Mouse (Mus musculus) stomach, postnatal 0 days (tissue): Measurements from ENCODE around the gene Nfic. TPM values are rescaled to one million over a fixed set of nuclear protein-coding genes. Genes with fewer than 3 reads are reported as not detected.
A peak's percentile ranks its signal among the peaks of the same experiment; 100 is the strongest.

Experiments used
- ATAC-seq: fragments of 200-750 bp; cut with Nextera tagmentation; 2 replicates; pipeline ENCODE4 v1.8.0; 2017; ENCODE audit not compliant: low FRiP score, low TSS enrichment
- DNase-seq: peaks from one replicate; pipeline ENCODE4 v3.0.0-alpha.2; 2016; ENCODE audit warnings: low spot score
- H3K27ac ChIP-seq: fragments of 300-500 bp; sonication (generic); replicated peaks from 2 replicates; pipeline ENCODE4 v1.5.1; 2014; ENCODE audit warnings: mild to moderate bottlenecking, control low read depth
- H3K27me3 ChIP-seq: fragments of 300-500 bp; sonication (generic); 2 replicates; pipeline ENCODE4 v1.6.1; 2014; ENCODE audit warnings: low read length; ENCODE audit not compliant: control insufficient read depth, insufficient read depth
- H3K36me3 ChIP-seq: fragments of 300-500 bp; sonication (generic); 2 replicates; pipeline ENCODE4 v1.6.1; 2014; ENCODE audit warnings: low read length, mixed read lengths; ENCODE audit not compliant: control insufficient read depth, insufficient read depth
- H3K4me1 ChIP-seq: fragments of 300-500 bp; sonication (generic); replicated peaks from 2 replicates; pipeline ENCODE4 v1.6.1; 2014; ENCODE audit warnings: antibody characterized with exemption; ENCODE audit not compliant: control insufficient read depth, insufficient read depth
- H3K4me2 ChIP-seq: fragments of 300-500 bp; sonication (generic); replicated peaks from 2 replicates; pipeline ENCODE4 v1.6.1; 2014; ENCODE audit warnings: low read depth, mild to moderate bottlenecking, control low read depth, moderate library complexity
- H3K4me3 ChIP-seq: fragments of 300-500 bp; sonication (generic); 2 replicates; pipeline ENCODE4 v1.5.1; 2014; ENCODE audit warnings: low read depth, low read length, control low read depth
- H3K9ac ChIP-seq: fragments of 300-500 bp; sonication (generic); 2 replicates; pipeline ENCODE4 v1.6.1; 2014; ENCODE audit warnings: mild to moderate bottlenecking, low read length, control low read depth, mixed read lengths
- H3K9me3 ChIP-seq: fragments of 300-500 bp; sonication (generic); 2 replicates; pipeline ENCODE4 v1.6.1; 2016; ENCODE audit warnings: low read length; ENCODE audit not compliant: control insufficient read depth
- CTCF ChIP-seq: IDR thresholded peaks from 2 replicates; pipeline ENCODE4 v1.5.1; 2016; ENCODE audit warnings: antibody characterized with exemption, low read depth, mild to moderate bottlenecking, moderate library complexity
- EP300 ChIP-seq: optimal IDR thresholded peaks from 2 replicates; pipeline ENCODE3; 2016; ENCODE audit warnings: antibody characterized with exemption
- WGBS: fragments of 180-500 bp; shearing (Covaris S2); extraction: QIAGEN DNeasy Blood & Tissue Kit; methylation state at CpG from one replicate; pipeline ENCODE4 v1.1.7; 2014; 5-methylcytosine and 5-hydroxymethylcytosine counted together
- polyA plus RNA-seq: library from polyadenylated mRNA; unstranded; fragments of >200 nt; fragmentation: Nextera tagmentation; extraction: Ambion mirVana; gene quantifications from 2 replicates; pipeline ENCODE4 v1.2.1, GENCODE M21; 2015

Nfic gene
- polyA plus RNA-seq, 1 experiment from 2014 or later: 40.4 TPM

DNA sequence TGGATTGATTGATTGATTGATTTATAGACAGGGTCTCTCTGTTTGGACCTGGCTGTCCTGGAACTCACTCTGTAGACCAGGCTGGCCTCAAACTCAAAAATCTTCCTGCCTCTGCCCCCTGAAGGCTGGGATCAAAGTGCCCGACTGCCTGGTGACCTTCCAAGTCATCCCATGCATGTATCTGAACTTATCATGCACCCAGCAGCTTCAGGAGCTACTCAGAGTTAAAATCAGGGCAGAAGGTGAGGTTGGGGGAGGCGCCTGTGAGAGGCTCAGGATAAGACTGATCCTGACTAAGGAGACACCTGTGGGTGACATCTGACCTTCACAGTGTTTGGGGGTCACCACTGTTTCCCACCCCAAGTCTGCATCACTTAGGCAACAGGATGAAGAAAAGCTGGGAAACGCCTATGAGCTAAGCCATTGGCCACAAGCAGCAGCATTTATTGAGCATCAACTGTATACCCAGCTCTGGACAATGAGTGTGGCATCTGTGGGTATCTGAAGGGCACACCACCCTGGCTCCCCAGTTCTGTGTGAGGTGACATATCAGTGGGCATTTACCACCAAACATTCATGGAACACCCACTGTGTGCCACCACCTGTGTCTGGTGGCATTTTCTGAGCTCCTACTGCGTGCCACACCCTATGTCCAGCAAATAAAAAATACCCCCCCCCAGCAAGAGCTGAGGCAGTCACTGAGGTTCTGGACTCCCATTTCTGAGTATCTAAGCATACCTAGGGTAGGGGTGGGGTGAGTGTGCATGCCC is 31.8 kb downstream of the Nfic start:
- TF ChIP-seq EP300 (no peak), CTCF (no peak)
- Histone ChIP-seq H3K9ac (no peak overlapping the region), H3K27me3 (no peaks in the 10 kb centered on the region), H3K4me3 (no peak overlapping the region), H3K36me3 (0 out of 2 replicates have a peak, but pooled peaks cover 3% of the 10 kb centered on the region), H3K9me3 (no peaks in the 10 kb centered on the region), H3K4me1 (peaks cover 8% of the 10 kb centered on the region; the same call in 1 of the 2 replicates), H3K27ac (0 out of 2 replicates have a peak overlapping the region, but pooled peaks have one; percentile 70), H3K4me2 (peak overlapping the region; percentile 77)
- 74% methylated on average over 4 of the region's 4 CpGs for WGBS
- ATAC-seq: no peak
- peak; percentile 11 for DNase-seq

GRCm38 (mm10) chr10:81422661-81423217 is 32.7 kb downstream of the Nfic start:
- DNase-seq (no peak), ATAC-seq (no peak)
- Histone ChIP-seq H3K27ac (no peak overlapping the region), H3K27me3 (no peaks in the 10 kb centered on the region), H3K4me3 (no peak overlapping the region), H3K4me2 (no peak overlapping the region), H3K4me1 (peaks cover 9% of the 10 kb centered on the region; the same call in 1 of the 2 replicates), H3K9me3 (no peaks in the 10 kb centered on the region), H3K9ac (no peak overlapping the region), H3K36me3 (0 out of 2 replicates have a peak, but pooled peaks cover 3% of the 10 kb centered on the region)
- TF ChIP-seq CTCF (no peak), EP300 (no peak)
- WGBS: 76% methylated on average over 3 of the region's 3 CpGs

DNA sequence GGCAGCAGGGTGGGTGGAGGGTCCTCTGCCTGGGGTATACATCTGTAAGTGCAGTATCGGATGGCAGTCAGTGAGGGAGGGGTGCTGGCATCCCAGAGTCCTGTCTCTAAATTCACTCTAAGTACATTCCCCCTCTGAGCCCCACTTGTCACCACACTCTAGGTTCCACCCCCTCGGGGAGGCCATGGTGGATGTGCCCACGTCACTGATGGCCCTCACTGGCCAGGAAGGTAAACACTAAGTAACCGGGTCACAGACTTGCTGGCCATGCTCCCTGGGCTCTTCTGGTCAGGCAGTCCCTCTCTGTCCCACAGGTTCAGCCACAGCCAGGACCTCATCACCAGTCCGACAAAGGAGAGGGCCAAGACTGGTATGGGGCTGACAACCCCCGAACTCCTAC is 33.2 kb downstream of the Nfic start:
- WGBS: 67% methylated on average over 5 of the region's 6 CpGs
- H3K9me3 ChIP-seq: no peaks in the 10 kb centered on the region
- no peak overlapping the region for H3K9ac ChIP-seq
- DNase-seq: peak; percentile 15
- H3K36me3 ChIP-seq: 0 out of 2 replicates have a peak, but pooled peaks cover 3% of the 10 kb centered on the region
- no peak overlapping the region for H3K4me2 ChIP-seq
- H3K27me3 ChIP-seq: no peaks in the 10 kb centered on the region
- no peak for ATAC-seq
- TF ChIP-seq CTCF (no peak), EP300 (no peak)
- no peak overlapping the region for H3K4me3 ChIP-seq
- H3K4me1 ChIP-seq: peaks cover 10% of the 10 kb centered on the region; the same call in 1 of the 2 replicates
- H3K27ac ChIP-seq: no peak overlapping the region

DNA sequence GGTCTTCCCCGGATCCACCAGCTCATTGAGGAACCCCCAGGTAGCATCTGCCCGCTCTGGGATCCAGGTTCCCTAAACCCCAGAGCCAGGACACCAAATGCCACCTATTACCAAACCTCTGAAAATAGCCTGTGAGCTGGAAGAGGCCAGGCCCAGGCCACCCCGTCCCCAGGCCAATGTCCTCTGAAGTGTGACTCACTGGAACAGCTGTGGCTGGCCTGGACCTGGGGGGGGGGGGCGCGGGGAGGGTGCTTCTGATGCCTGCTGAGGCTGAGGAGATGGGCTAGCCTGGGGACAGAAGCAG is 33.7 kb downstream of the Nfic start:
- ATAC-seq (no peak), DNase-seq (peak; percentile 12)
- Histone ChIP-seq H3K4me1 (peaks cover 10% of the 10 kb centered on the region; the same call in 1 of the 2 replicates), H3K27ac (no peak overlapping the region), H3K4me3 (no peak overlapping the region), H3K9me3 (no peaks in the 10 kb centered on the region), H3K27me3 (no peaks in the 10 kb centered on the region), H3K9ac (no peak overlapping the region), H3K36me3 (0 out of 2 replicates have a peak, but pooled peaks cover 3% of the 10 kb centered on the region), H3K4me2 (no peak overlapping the region)
- TF ChIP-seq EP300 (no peak), CTCF (no peak)
- WGBS: 80% methylated on average over 5 of the region's 5 CpGs

DNA sequence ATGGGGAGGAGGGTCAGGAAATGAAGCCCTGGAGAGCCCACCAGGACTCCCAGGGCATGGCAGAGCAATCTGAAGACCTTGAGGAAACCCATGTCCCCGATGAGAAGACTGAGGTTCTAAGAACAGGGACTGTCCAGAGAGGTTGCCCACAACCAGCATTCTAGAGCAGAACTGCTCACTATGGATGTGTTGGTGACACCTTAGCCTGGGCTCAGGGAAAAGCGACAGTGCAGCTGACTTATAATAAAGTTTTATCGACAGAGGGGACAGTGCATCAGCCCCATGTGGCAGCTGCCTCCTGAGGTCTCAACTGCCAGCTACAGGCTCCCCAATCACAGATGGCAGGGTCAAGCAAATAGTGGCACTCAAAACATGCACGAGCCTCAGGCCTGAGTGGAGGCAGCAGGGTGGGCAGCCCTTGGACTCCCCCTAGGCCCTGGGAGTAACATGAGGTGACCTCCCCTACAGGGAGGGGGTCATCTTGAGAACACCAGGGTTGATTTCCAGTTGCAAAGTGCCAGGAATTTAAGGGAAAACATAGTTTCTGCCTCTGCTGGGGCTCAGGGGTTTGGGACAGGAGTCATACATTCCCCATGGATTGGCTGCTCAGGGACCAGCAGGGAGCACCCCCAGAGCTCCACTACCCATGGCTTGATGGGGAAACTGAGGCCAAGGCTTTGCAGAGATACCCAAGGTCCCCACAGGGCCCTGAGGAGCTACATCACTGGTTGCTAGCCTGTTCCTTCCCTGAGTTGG is 34.2 kb downstream of the Nfic start:
- TF ChIP-seq CTCF (no peak), EP300 (no peak)
- peaks cover 10% of the 10 kb centered on the region; the same call in 1 of the 2 replicates for H3K4me1 ChIP-seq

More for the DNA sequence above, 34.2 kb downstream of the Nfic start:
- no peak for ATAC-seq
- no peak for DNase-seq
- H3K36me3 ChIP-seq: 0 out of 2 replicates have a peak, but pooled peaks cover 3% of the 10 kb centered on the region
- WGBS: 79% methylated on average over 4 of the region's 4 CpGs
- H3K9ac ChIP-seq: no peak overlapping the region
- no peak overlapping the region for H3K27ac ChIP-seq
- no peaks in the 10 kb centered on the region for H3K9me3 ChIP-seq
- H3K27me3 ChIP-seq: no peaks in the 10 kb centered on the region
- H3K4me3 ChIP-seq: no peak overlapping the region
- H3K4me2 ChIP-seq: no peak overlapping the region
